Mouse (Mus musculus): ENCODE data around the gene Parp14. TPM values are rescaled to one million over a fixed set of nuclear protein-coding genes. Genes with fewer than 3 reads are reported as not detected.

Gene Parp14
- polyA plus RNA-seq (2012; rRNA removed; ENCODE audit: low replicate concordance) = 3.1 and 7.2 TPM in 2 replicates

DNA sequence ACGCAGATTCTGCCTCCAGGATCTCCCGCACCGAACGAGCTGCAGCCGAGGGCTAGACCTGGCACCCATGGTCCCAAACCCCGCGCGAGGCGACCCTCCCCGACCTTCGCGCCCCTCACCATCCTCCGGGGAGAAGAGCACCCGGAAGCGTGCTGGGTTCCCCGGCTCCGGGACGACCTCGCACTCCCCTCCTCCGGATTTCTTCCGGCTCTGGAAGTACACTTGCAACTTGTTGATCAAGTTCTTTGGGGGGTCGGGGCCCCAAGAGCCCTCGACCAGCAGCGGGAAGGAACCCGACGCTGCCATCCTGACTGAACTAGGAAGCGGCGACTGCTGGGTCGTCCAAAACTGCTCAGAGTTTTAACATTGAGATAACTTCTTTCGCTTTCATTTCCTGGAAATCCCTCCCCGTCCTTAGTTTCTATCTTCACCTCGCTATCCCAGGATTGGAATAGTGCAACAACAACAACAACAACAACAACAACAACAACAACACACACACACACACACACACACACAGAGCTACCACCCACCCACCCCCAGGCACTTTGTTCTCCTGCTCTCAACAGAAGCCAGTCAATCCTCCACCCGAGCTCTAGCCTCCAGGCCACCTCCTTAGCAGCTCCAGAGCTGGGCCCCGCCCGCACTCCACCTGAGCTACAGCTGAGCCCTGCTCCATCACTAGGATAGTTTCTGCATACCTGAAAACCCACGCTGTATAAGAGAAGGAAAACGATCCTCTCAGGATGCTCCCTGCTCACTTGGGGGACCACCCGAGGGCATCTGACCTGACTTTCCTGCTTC is at the start of gene Parp14:
TSS of gene Parp14 (minus strand) at position 497 of the 804 bp plus-strand sequence.

Other genes starting within 250 kb of the Parp14 start
- gene Dirc2, start 102.2 kb downstream of the Parp14 start, polyA plus RNA-seq (2012; rRNA removed; ENCODE audit: low replicate concordance) = 16.6 and 46.4 TPM in 2 replicates
- 3.2 TPM in 2 replicates for gene Hspbap1, start 101.2 kb downstream of the Parp14 start, polyA plus RNA-seq (2012; rRNA removed; ENCODE audit: low replicate concordance)
- 4.0 and 4.8 TPM in 2 replicates for gene Parp9, start 66.9 kb upstream of the Parp14 start, polyA plus RNA-seq (2012; rRNA removed; ENCODE audit: low replicate concordance)
- 4.6 and 6.7 TPM in 2 replicates for gene Dtx3l, start 67.6 kb upstream of the Parp14 start, polyA plus RNA-seq (2012; rRNA removed; ENCODE audit: low replicate concordance)
- gene Kpna1, start 107.2 kb upstream of the Parp14 start, polyA plus RNA-seq (2012; rRNA removed; ENCODE audit: low replicate concordance) = 1.0 and 1.8 TPM in 2 replicates
- 0.08 and 0.34 TPM in 2 replicates for gene Wdr5b, start 169.6 kb upstream of the Parp14 start, polyA plus RNA-seq (2012; rRNA removed; ENCODE audit: low replicate concordance)
- 14.7 and 22.8 TPM in 2 replicates for gene Fam162a, start 200.1 kb upstream of the Parp14 start, polyA plus RNA-seq (2012; rRNA removed; ENCODE audit: low replicate concordance)
- gene Ccdc58, start 200.1 kb upstream of the Parp14 start, polyA plus RNA-seq (2012; rRNA removed; ENCODE audit: low replicate concordance) = 3.2 and 6.3 TPM in 2 replicates